ENCODE assay signal across 21 mouse cellular contexts in the genomic region with DNA sequence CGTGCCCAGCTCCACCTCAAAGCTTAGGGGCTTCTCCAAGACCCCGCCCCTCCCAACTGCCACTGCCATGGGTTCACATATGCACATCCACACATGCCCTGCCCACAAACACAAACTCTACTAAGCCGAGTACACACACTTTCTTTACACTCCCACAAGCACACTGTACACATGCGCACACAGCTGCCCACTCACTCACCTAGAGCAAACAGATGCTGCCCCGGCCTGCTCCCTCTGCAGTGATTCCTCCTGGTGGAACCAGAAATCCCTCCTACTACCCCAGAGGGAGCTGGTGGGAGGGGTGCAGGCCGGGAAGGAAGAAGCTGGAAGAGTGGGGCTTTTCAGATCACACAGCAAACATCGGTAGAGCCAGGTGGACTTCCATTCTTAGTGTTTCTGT. TPM values are rescaled to one million over a fixed set of nuclear protein-coding genes. Genes with fewer than 3 reads are reported as not detected.
"Had no signal": no experiment of that assay in that cellular context is flagged by ENCODE, and none has a peak within 500 bp of the region (broad histone marks: within the 10 kb centered on the region; RNA-seq: fewer than 3 reads in every experiment).

No protein-coding gene starts in this region.

- H3K4me2 ChIP-seq: limb, embryonic 13.5 days; liver, embryonic 15.5 days; lung, embryonic 14.5 days; neural tube, embryonic 12.5 days had no signal

- H3K27me3 ChIP-seq: neural tube, embryonic 12.5 days had no signal

- ATAC-seq: intestine, embryonic 16.5 days had no signal

- H3K9me3 ChIP-seq: limb, embryonic 13.5 days; liver, embryonic 15.5 days; midbrain, embryonic 10.5 days; neural tube, embryonic 12.5 days had no signal

- DNase-seq: kidney, adult 8-10 months; kidney, postnatal 36 days; layer of hippocampus, adult 9-11 months; layer of hippocampus, postnatal 36 days; left cerebral cortex, postnatal 4 days; lung, embryonic 14.5 days; lung, postnatal 10 days; lung, postnatal 4 days; midbrain, embryonic 14.5 days; right cerebral cortex, postnatal 25 days; thymus, postnatal 36 days had no signal

- H3K9ac ChIP-seq: limb, embryonic 13.5 days; liver, embryonic 15.5 days; lung, embryonic 14.5 days; neural tube, embryonic 12.5 days had no signal

- H3K4me3 ChIP-seq: limb, embryonic 13.5 days; liver, embryonic 15.5 days; midbrain, embryonic 10.5 days; myocyte; neural tube, embryonic 12.5 days had no signal

- H3K27ac ChIP-seq: kidney, postnatal 0 days; limb, embryonic 13.5 days; liver, embryonic 15.5 days; midbrain, embryonic 10.5 days; neural tube, embryonic 12.5 days had no signal

- H3K4me1 ChIP-seq: liver, embryonic 15.5 days had no signal

- H3K36me3 ChIP-seq: limb, embryonic 13.5 days; liver, embryonic 15.5 days had no signal

RNA-seq across cellular contexts. Expression of a gene that starts 5.7 kb away (rescaled TPM):
- total RNA-seq: liver, adult 2 months; megakaryocyte, adult 5-6 weeks had no signal
- polyA plus RNA-seq: liver, adult 2 months had no signal

RNA-seq across cellular contexts. Expression of a gene that starts 46.2 kb away (rescaled TPM):
- total RNA-seq: megakaryocyte, adult 5-6 weeks had no signal

RNA-seq across cellular contexts. Expression of a gene that starts 48.1 kb away (rescaled TPM):
- total RNA-seq: layer of hippocampus, adult 18-20 months; layer of hippocampus, postnatal 36 days; liver, adult 2 months; megakaryocyte, adult 5-6 weeks had no signal
- polyA plus RNA-seq: limb, embryonic 13.5 days; liver, adult 2 months; liver, embryonic 15.5 days; lung, embryonic 14.5 days; midbrain, embryonic 10.5 days; midbrain, embryonic 14.5 days; neural tube, embryonic 12.5 days had no signal
